Mouse (Mus musculus) A20 (cell line): ENCODE data around the gene Rnasel.

Experiments
- DNase-seq: peaks from one replicate; pipeline ENCODE4 v3.0.0-alpha.2; 2011; ENCODE audit warnings: low read depth, low spot score

The Rnasel gene

DNA sequence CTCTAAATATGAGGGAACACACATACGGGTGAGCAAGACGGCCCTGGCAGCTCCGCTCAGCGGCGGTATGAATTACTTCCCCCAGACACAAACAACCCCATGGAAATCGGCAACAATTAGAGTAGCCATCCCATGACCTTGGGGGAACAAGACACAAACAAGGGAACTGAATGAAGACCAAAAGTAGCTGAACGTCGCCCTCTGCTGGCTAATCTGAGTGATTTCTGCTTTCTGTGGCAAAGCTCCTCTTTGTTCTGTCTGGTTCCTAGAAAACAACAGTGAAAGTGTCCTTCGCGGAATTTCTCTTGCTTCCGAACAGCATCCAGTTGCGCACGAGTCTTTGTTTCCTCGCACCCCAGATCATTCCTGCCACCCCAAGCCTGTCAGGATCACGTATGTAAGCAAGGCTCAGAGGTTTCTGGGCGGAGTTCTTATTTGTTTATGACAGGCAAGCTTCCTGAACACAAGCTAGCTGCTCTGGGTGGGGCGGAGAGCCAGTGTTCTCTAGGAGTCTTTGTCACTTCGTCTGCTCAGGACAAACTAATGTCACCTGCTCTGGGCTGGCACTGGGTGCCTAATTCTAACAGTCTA lies at the start of gene Rnasel:
Gene Rnasel (plus strand): TSS at position 216 of the 591 bp plus-strand sequence.
- peak; percentile 82 for DNase-seq

DNA sequence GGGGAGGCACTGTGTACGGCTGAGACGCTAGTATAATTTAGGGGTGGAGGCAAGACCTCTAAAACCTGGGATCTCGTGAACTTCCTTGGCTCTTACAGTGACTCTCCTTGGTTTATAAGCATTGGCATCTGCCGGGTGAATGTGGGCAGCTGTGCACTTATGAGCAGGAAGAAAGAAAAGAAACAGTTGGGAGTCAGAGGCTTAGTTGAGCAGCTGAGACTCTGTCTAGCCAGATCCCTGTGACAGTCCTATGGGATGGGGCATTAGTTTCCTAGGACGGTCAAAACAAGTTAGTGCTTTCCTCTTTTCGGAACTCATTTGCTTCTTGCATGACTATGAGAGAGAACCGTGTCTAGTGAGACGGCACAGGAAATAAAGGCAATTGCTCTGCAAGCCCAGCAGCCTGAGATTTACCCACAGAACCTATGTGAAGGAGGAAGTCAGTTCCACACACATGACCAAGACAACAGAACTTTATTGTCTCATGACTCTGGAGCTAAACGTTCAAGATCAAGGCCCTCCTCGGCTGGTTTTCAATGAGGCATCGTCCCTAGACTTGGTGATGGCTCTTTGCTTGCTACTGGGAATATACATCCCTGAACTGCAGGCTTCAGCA lies 48.7 kb upstream of the Rnasel start:
- peak; percentile 56 for DNase-seq

GRCm38 (mm10) chr1:153701461-153701860 lies 47.8 kb upstream of the Rnasel start:
- peak; percentile 48 for DNase-seq

GRCm38 (mm10) chr1:153702166-153702852 lies 46.9 kb upstream of the Rnasel start:
- DNase-seq = no peak

DNA sequence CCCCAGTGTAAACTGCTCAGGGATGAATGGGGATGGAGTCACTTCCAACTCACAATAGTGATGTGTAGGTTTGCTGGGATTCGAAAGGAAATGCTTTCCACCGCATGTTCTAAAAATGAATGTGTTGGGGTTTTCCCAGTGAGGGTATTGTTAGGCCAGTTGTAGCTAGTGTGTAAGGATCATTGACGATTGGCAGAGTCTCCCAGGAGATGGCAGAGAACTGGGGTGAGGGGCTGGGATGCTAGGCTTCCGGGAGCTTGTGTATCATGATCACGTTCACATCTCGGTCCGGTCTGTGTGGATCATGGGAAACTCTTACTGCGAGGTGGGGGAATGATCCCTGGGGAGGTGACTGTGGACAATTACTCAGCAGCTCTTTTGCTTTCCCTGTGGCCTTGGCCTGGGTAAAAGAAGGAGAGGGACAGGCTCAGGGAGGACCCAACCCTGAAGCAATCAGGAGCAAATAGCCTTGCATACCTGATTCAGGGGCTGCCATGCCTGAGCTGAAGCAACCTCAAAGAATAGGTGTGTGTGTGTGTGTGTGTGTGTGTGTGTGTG lies 46.3 kb upstream of the Rnasel start:
- DNase-seq = no peak

DNA sequence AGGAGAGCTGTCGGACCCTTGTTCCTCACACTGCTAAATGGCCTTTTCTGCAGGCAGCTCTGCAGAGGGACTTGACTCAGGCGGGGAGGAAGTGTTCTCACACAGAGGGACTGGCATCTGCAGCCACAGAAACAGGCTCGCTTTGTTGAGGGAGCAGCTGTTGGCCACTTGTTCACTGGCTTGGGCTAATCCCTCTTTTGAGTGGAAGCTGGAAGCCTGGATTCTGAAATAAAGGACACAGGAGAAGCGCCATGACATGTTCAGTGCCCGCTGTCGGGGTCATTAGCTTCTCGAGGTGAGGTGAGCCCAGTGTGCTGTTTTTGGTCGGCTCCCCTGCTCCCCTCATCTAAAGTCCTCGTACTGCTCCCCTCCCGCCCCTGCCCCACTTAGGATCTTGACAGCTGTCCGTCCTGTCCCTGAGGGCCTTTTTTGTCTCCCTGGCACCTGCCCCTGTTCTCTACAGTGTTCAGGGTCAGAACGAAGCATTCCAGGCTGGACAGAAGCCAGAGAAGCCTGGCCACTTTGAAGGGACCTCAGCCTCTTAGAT lies 45.7 kb upstream of the Rnasel start:
- peak; percentile 63 for DNase-seq

GRCm38 (mm10) chr1:153704174-153704573 lies 45.1 kb upstream of the Rnasel start:
- DNase-seq = peak; percentile 55

- peak; percentile 86 for DNase-seq
Measured at GRCm38 (mm10) chr1:153704996-153705395, 44.2 kb upstream of the Rnasel start.

- DNase-seq = peak; percentile 51
Measured at GRCm38 (mm10) chr1:153708626-153709025, 40.6 kb upstream of the Rnasel start.

DNA sequence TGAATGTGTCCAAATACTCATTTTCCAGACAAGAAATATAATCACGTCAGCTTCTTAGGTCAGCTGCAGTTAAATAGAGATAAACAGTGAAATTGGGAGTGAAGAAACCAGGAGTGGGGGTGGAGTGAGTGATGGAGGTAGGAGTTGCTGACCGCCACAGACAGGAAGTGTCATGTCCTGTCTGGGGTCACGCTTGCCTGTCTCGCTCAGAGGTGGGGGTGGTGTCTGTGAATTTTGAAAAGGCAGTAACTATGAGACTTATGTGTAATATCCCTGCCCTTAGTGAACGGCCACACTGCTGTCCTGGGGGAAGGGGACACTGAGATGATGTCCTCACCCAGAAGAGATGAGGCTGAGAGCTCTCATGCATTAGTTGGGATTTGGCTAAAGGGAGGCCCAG lies 39.8 kb upstream of the Rnasel start:
- peak; percentile 46 for DNase-seq

DNA sequence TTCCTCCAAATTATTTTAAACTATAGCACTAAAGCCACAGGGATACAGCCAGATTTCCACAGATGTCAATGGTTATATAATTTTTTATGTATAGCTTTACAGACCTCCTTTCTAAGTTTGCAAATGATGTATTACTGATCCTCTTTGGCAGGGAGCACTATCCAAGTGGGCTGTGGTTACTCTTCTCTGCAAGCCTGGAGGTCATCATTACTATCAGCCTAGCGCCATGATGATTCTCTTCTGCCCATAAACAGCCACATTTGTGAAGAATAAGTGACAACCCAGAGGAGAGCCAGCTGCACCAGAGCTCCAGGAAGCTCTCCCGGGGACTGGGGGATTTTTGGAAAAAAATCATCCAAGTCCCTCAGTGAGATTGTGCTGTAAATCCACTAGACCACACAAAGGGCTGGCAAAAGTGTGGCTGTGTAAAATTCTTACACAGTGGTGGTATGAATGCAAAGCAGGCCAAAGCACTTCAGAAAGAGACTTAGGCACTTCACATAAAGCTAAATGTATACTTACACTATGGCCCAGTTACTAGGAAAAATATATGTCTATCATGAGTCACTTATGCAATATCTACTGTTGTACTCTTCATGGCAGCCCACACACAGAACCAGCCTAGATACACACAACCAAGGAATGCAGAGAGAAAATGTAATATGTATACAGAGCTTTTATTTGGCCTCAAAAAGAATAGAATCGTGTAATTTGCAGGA lies 37.5 kb upstream of the Rnasel start:
- DNase-seq = no peak

DNA sequence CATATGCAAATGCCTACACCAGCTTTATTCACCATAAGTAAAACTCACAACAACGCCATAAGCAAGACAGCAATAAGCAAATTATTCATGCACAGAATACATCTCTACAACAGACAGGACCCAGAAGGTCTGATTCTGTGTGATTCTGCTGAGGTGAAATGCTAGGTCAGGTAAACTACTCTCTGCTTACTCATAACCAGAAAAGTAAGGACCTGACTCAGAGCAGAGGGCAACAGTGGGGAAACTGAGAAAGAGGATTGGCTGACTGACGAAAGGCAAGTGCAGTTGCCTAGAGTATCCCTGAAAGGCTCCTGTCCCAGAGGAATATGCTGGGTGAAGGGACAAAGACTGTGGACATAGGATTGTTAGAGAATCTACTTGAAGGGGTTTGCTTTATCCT lies 36.6 kb upstream of the Rnasel start:
- peak; percentile 30 for DNase-seq

DNA sequence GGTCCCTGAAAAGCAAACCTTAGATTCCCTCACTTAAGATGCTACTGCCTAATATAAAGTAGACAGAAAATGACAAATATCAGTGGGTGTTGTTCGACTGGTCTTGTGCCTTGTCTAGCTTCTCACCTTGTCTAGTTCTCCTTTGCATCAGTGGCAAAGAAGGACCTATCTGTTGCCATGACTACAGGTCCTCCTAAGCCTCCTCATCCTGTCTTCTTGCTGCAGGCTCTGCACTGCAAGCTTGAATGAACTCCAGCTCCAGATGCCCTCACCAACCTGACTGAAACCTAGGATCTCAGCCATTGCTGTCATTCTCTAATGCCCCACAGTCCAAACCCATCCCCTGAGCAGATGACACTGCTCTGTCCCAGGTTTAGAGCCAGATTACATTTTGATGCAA lies 31.2 kb upstream of the Rnasel start:
- DNase-seq = no peak

DNA sequence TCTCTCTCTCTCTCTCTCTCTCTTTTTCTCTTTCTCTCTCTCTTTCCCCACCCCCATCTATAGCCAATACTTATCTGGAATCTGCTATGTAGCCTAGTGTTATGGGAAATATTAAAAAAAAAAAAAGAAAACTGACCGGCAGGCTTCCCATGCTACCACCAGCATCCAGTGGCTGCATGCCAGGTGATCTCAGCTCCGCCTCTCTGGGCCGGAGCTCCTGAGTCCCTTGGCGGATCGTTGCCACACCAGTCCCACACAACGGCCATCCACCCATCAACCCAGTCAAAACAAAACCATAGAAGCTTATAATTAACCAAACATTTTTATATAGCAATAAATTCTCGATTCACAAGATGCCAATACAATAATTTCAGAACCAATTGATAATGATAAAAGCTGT lies 28.3 kb upstream of the Rnasel start:
- no peak for DNase-seq

DNA sequence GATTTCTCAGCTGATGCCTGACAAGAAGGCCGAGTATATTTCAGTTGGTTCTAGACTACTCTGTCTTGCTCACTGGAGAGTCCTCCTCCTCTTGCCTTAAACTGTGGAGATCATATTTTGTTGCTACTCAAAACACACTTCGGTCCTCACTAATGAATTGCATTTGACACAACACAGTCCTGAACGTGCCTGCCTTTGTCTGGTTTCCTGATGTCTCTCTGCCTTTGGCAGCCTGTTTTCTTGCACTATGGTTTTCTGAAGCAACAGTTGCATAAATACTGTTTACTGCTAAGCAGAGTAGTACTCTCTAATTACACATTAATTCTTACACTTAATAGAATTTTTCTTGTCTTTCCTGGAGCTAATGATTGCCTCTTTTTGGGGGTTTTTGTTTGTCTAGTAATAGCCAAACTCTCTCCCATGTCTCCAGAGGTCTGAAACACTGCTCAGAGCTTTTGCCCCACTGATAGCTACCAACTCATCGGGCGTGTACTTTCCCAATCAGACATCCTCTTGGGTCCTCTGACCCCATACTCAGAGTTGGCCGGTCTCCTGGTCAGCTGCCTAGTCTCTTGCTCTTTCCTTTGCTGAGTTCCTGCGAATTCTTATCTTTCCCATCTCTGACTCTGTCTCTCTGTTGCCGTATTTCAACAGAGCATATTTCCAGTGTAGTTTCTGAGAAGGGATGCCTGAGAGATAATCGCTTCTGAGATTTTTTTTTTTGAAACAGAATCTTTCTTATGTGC lies 27.5 kb upstream of the Rnasel start:
- no peak for DNase-seq

DNA sequence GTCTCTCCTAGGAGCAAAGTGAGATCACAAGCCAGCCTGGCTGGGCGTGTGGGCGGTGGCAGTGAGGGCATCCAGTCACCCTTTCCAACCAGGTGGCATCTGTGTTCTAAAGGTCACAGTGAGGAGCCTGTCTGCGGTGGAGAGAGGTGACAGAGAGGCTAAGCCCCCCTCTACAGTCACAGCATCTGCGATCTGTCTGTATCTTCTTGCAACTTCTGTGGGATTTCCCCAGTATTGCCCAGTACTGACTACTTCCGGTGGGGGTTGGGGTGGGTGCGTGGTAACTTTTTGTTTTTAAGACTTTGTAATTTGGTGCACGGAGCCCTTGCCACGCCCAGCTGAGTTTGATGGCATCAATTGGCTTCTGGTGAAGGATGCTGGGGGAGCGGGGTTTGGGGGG lies 25.8 kb upstream of the Rnasel start:
- peak; percentile 66 for DNase-seq

- DNase-seq = no peak
Measured at GRCm38 (mm10) chr1:153726636-153727035, 22.6 kb upstream of the Rnasel start.

- no peak for DNase-seq
Measured at GRCm38 (mm10) chr1:153729806-153730205, 19.4 kb upstream of the Rnasel start.

DNA sequence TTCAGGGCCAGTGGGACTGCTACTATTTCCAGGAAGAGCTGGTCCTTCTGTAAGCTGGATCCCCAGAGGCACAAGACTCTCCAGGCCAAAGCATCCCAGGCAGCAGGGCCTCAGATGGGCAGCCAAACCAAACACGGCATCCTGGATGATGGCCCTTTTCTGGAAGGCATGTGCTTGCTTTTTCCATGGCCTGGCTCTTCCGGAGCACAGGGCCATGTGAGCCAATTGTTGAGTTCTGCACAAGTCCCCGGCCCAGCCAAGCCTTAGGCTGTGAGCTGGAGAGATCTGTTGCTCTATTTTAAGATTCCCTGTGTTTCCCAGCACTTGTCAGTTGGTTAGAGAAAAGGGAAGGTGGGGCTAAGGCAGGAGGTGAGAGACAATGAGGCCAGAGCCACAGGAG lies 18.6 kb upstream of the Rnasel start:
- no peak for DNase-seq

- no peak for DNase-seq
Measured at GRCm38 (mm10) chr1:153733181-153733580, 16.0 kb upstream of the Rnasel start.

DNA sequence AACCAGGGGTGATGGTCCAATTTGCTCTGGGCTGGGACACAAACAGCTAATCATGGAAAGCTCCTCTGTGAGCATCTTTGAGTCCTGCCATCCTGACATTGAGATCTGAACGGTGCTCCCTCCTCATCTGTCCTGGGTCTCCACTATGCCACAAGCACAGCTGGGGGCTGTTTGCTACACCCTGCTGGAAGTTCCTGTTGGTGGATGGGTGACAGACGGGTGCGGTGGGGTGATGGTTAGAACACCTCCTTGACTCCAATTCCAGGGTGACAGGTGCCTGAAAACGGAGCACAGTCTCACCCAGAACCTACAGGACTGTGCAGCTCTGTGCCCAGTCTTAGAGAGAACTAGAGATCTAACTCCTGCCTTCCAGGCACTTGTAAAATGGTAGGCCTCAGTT lies 14.4 kb upstream of the Rnasel start:
- no peak for DNase-seq
